Comparison of ENCODE assay signal across 15 mouse cellular contexts in the genomic region with DNA sequence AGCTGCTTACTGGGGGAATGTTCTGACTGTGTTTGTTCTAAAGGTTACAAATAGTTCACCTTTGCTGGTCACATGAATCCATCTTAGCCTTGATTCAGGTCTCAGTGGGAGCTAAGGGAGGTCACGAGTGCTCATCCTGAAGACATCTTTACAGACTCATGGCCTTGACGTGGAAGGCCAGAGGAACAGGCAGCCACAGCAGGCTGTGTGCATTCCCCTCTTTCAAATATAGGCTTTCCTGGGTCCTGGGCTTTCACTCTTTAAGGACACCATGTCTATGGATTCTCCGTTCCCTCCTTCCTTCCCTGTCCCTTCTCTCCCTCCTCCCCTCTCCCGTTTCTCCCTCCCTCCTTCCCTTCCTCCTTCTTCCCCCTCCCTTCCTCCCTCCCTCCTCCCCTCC.
"Had no signal": no experiment of that assay in that cellular context is flagged by ENCODE, and none has a peak within 500 bp of the region (broad histone marks: within the 10 kb centered on the region; RNA-seq: fewer than 3 reads in every experiment).

No protein-coding gene starts in this region.

- DNase-seq: kidney, postnatal 10 days; kidney, postnatal 4 days; liver; liver, embryonic 13.5 days; liver, postnatal 0 days; lung, postnatal 14 days; right cerebral cortex, adult 18-20 months; thymus, adult 18-20 months; thymus, postnatal 14 days had no signal

- H3K27ac ChIP-seq: liver, embryonic 13.5 days; macrophage; midbrain, embryonic 12.5 days; stomach, postnatal 0 days had no signal

- H3K9ac ChIP-seq: liver, embryonic 13.5 days; liver, postnatal 0 days; lung, embryonic 15.5 days had no signal

- H3K4me3 ChIP-seq: layer of hippocampus, adult 2 months; liver, embryonic 13.5 days; lung, embryonic 15.5 days; megakaryocyte, embryonic 14.5 days; midbrain, embryonic 12.5 days had no signal

- ATAC-seq: liver, postnatal 0 days had no signal

- H3K36me3 ChIP-seq: liver, embryonic 13.5 days; lung, embryonic 15.5 days; midbrain, embryonic 12.5 days had no signal

- H3K4me2 ChIP-seq: liver, embryonic 13.5 days; lung, embryonic 15.5 days; midbrain, embryonic 12.5 days had no signal

- H3K9me3 ChIP-seq: liver, embryonic 13.5 days; lung, embryonic 15.5 days; midbrain, embryonic 12.5 days had no signal
